Mouse (Mus musculus) activated CD4-positive, CD25-positive, alpha-beta regulatory T cell, adult 4 months (primary cell): Measurements from ENCODE around the gene Vmn1r52. TPM values are rescaled to one million over a fixed set of nuclear protein-coding genes. Genes with fewer than 3 reads are reported as not detected.
"Not testable (repeated sequence)": the region's sequence is repeated elsewhere in the genome, so short reads cannot be mapped to it uniquely, and the experiment has no call there.

Source experiments
- ATAC-seq: one replicate; pipeline ENCODE4 v1.8.0; 2017
- polyA plus RNA-seq, 2 experiments: library from polyadenylated mRNA; unstranded; fragments of 100-300 nt; shearing (Covaris generic); gene quantifications; one replicate each; pipeline ENCODE4 v1.2.1; 2017

Vmn1r52 gene
- polyA plus RNA-seq: not detected

GRCm38 (mm10) chr6:90174508-90174907, at the start of gene Vmn1r52:
Vmn1r52 (plus strand) TSS chr6:90174808.
- no peak for ATAC-seq

- no peak for ATAC-seq
Measured at GRCm38 (mm10) chr6:90160139-90160538, 14.5 kb upstream of the Vmn1r52 start.

- ATAC-seq: not testable (repeated sequence)
Measured at GRCm38 (mm10) chr6:90202493-90202892, 27.9 kb downstream of the Vmn1r52 start, which contains the start of gene V1ra8. V1ra8 (plus strand) TSS chr6:90202793.

- ATAC-seq: no peak
Measured at GRCm38 (mm10) chr6:90224338-90224737, 49.7 kb downstream of the Vmn1r52 start, which contains the start of gene Vmn1r53. Vmn1r53 (minus strand) TSS chr6:90224438.

Other genes starting within 250 kb of the Vmn1r52 start
- gene Vmn1r45, start 234.2 kb upstream of the Vmn1r52 start, polyA plus RNA-seq: not detected
- gene Vmn1r46, start 205.5 kb upstream of the Vmn1r52 start, polyA plus RNA-seq: under 1 TPM in 1 of 2 experiments, not detected in 1; 0.12 TPM
- not detected for gene Vmn1r47, start 158.7 kb upstream of the Vmn1r52 start, polyA plus RNA-seq
- gene Vmn1r48, start 138.0 kb upstream of the Vmn1r52 start, polyA plus RNA-seq: not detected
- gene Vmn1r49, start 96.3 kb upstream of the Vmn1r52 start, polyA plus RNA-seq: not detected
- not detected for gene Vmn1r50, start 73.4 kb upstream of the Vmn1r52 start, polyA plus RNA-seq
- gene Vmn1r51, start 52.2 kb upstream of the Vmn1r52 start, polyA plus RNA-seq: not detected
- not detected for gene V1ra8, start 28.0 kb downstream of the Vmn1r52 start, polyA plus RNA-seq
- not detected for gene Vmn1r53, start 49.6 kb downstream of the Vmn1r52 start, polyA plus RNA-seq
- under 1 TPM in 1 of 2 experiments, not detected in 1; 0.17 TPM for gene Vmn1r54, start 71.5 kb downstream of the Vmn1r52 start, polyA plus RNA-seq
- gene BC048671, start 126.4 kb downstream of the Vmn1r52 start, polyA plus RNA-seq: not detected
- gene Chst13, start 150.4 kb downstream of the Vmn1r52 start, polyA plus RNA-seq: not detected
- gene Uroc1, start 158.5 kb downstream of the Vmn1r52 start, polyA plus RNA-seq: not detected
- gene Zxdc, start 194.7 kb downstream of the Vmn1r52 start, polyA plus RNA-seq: 1 to 10 TPM; 4.9 to 8.5 TPM